Mouse (Mus musculus): ENCODE measurements around the gene Pcare. TPM values are rescaled to one million over a fixed set of nuclear protein-coding genes. Genes with fewer than 3 reads are reported as not detected.

Gene Pcare
- total RNA-seq, 2 experiments from 2014 or later, result 0.41 to 0.74 TPM

- DNase-seq, result peak; percentile 51 to 75
These were observed 31.7 kb downstream of the Pcare start for GRCm38 (mm10) chr17:71721019-71721418.

- DNase-seq, result no peak
These were observed 32.3 kb downstream of the Pcare start for GRCm38 (mm10) chr17:71720434-71720833.

- no peak for DNase-seq
These were observed 34.6 kb downstream of the Pcare start for GRCm38 (mm10) chr17:71717881-71718625.

GRCm38 (mm10) chr17:71715034-71715433 lies 37.7 kb downstream of the Pcare start:
- DNase-seq, result no peak

GRCm38 (mm10) chr17:71712279-71712678 lies 40.4 kb downstream of the Pcare start:
- peak; percentile 56 to 73 for DNase-seq

GRCm38 (mm10) chr17:71707715-71708114 lies 45.0 kb downstream of the Pcare start:
- DNase-seq, result no peak

- DNase-seq, result peak; percentile 62 to 78
These were observed 46.9 kb downstream of the Pcare start for GRCm38 (mm10) chr17:71705550-71706480.

- peak; percentile 36 to 49 for DNase-seq
These were observed 47.6 kb downstream of the Pcare start for GRCm38 (mm10) chr17:71705113-71705512.

- peak in 1 of 2 experiments; percentile 59 for DNase-seq
These were observed 54.1 kb downstream of the Pcare start for GRCm38 (mm10) chr17:71698619-71698956.

GRCm38 (mm10) chr17:71697896-71698618 lies 54.6 kb downstream of the Pcare start:
- peak; percentile 68 to 86 for DNase-seq

GRCm38 (mm10) chr17:71696396-71696795 lies 56.3 kb downstream of the Pcare start:
- peak; percentile 48 to 74 for DNase-seq

- DNase-seq, result peak; percentile 49 to 57
These were observed 56.9 kb downstream of the Pcare start for GRCm38 (mm10) chr17:71695716-71696315.

GRCm38 (mm10) chr17:71695151-71695550 lies 57.5 kb downstream of the Pcare start:
- no peak for DNase-seq

GRCm38 (mm10) chr17:71693780-71694179 lies 58.9 kb downstream of the Pcare start:
- DNase-seq, result no peak

Other genes with a start within 250 kb of the Pcare start
- under 1 TPM; 0.45 to 0.75 TPM for gene Ndc80, start 226.0 kb downstream of the Pcare start, total RNA-seq (2021)
- gene Spdya, start 200.8 kb downstream of the Pcare start, total RNA-seq (2021), result under 1 TPM in 1 of 2 experiments, not detected in 1; 0.18 TPM
- gene Wdr43, start 137.0 kb downstream of the Pcare start, total RNA-seq (2021), result 10 to 100 TPM; 19.4 to 20.6 TPM
- 1 to 10 TPM; 4.7 to 5.4 TPM for gene Togaram2, start 79.6 kb downstream of the Pcare start, total RNA-seq (2021)
- gene Clip4, start 15.6 kb upstream of the Pcare start, total RNA-seq (2021), result 100 to 1,000 TPM; 256 to 257 TPM